Mouse (Mus musculus) liver, embryonic 16.5 days (tissue): ENCODE results near the gene Riox2. TPM values are rescaled to one million over a fixed set of nuclear protein-coding genes. Genes with fewer than 3 reads are reported as not detected.

Source experiments
- ATAC-seq: fragments of 200-750 bp; cut with Nextera tagmentation; 2 replicates; pipeline ENCODE4 v1.8.0; 2017; ENCODE audit warnings: low read depth, mild to moderate bottlenecking, moderate number of reproducible peaks, moderate library complexity
- H3K27ac ChIP-seq: fragments of 300-500 bp; sonication (generic); 2 replicates; pipeline ENCODE4 v1.5.1; 2014; ENCODE audit warnings: mild to moderate bottlenecking, low read length
- H3K27me3 ChIP-seq: fragments of 300-500 bp; sonication (generic); 2 replicates; pipeline ENCODE4 v1.6.1; 2014; ENCODE audit warnings: low read depth, low read length, mixed read lengths; ENCODE audit not compliant: control insufficient read depth, insufficient read depth
- H3K36me3 ChIP-seq: fragments of 300-500 bp; sonication (generic); 2 replicates; pipeline ENCODE4 v1.6.1; 2014; ENCODE audit warnings: mild to moderate bottlenecking; ENCODE audit not compliant: control insufficient read depth, insufficient read depth
- H3K4me1 ChIP-seq: fragments of 300-500 bp; sonication (generic); 2 replicates; pipeline ENCODE4 v1.6.1; 2014; ENCODE audit warnings: low read depth, low read length, mixed read lengths; ENCODE audit not compliant: control insufficient read depth
- H3K4me2 ChIP-seq: fragments of 300-500 bp; sonication (generic); 2 replicates; pipeline ENCODE4 v1.6.1; 2014; ENCODE audit warnings: low read depth, low read length, mixed read lengths
- H3K4me3 ChIP-seq: fragments of 300-500 bp; sonication (generic); 2 replicates; pipeline ENCODE4 v1.5.1; 2014; ENCODE audit warnings: low read depth, mild to moderate bottlenecking, low read length
- H3K9ac ChIP-seq: fragments of 300-500 bp; sonication (generic); 2 replicates; pipeline ENCODE4 v1.6.1; 2014; ENCODE audit warnings: low read depth, low read length
- H3K9me3 ChIP-seq: fragments of 300-500 bp; sonication (generic); replicated peaks from 2 replicates; pipeline ENCODE4 v1.6.1; 2016; ENCODE audit warnings: low read length; ENCODE audit not compliant: control insufficient read depth
- WGBS: fragments of 180-500 bp; shearing (Covaris S2); extraction: QIAGEN DNeasy Blood & Tissue Kit; methylation state at CpG from one replicate; pipeline ENCODE4 v1.1.7; 2014; ENCODE audit not compliant: insufficient replicate concordance; 5-methylcytosine and 5-hydroxymethylcytosine counted together
- polyA plus RNA-seq: library from polyadenylated mRNA; unstranded; fragments of >200 nt; fragmentation: Nextera tagmentation; extraction: Ambion mirVana; gene quantifications from 2 replicates; pipeline ENCODE4 v1.2.1, GENCODE M21; 2015

The Riox2 gene
- polyA plus RNA-seq, 1 experiment from 2014 or later = 10.5 TPM

GRCm38 (mm10) chr16:59463973-59464372 is 7.6 kb upstream of the Riox2 start:
- no peak overlapping the region for H3K4me3 ChIP-seq
- WGBS = 77% methylated on average over 6 of the region's 6 CpGs
- H3K27me3 ChIP-seq = no peaks in the 10 kb centered on the region
- no peaks in the 10 kb centered on the region for H3K36me3 ChIP-seq
- no peak overlapping the region for H3K9ac ChIP-seq
- no peak overlapping the region for H3K4me2 ChIP-seq
- ATAC-seq = no peak
- no peaks in the 10 kb centered on the region for H3K4me1 ChIP-seq
- no peaks in the 10 kb centered on the region for H3K9me3 ChIP-seq
- no peak overlapping the region for H3K27ac ChIP-seq

DNA sequence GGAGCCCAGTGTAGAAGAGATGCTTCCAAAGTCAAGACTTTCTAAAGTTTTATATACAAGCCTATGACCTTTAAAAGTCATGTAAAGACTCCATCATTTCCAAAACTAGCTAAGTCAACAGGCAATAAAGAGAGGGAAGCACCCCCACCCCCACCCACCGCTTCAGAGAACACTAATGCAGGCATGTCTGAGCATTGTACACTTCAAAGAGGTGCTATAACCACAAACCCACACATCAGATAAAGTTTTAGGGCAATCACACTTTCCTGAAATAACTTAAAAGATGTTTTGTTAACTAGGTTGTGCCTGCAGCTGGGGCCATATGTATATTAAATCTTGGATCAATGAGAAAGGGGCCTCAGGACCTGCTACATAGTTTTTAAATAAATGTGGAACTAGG is 1.7 kb upstream of the Riox2 start:
- no peaks in the 10 kb centered on the region for H3K9me3 ChIP-seq
- 65% methylated on average over 1 of the region's 1 CpGs for WGBS
- no peak for ATAC-seq

GRCm38 (mm10) chr16:59472546-59472945 is 971 bp downstream of the Riox2 start:
- H3K4me2 ChIP-seq = peak overlapping the region; percentile 82
- H3K4me1 ChIP-seq = peaks cover 5% of the 10 kb centered on the region
- no peaks in the 10 kb centered on the region for H3K36me3 ChIP-seq
- WGBS = 37% methylated on average over 6 of the region's 6 CpGs
- H3K9ac ChIP-seq = peak overlapping the region; percentile 68; the same call in 1 of the 2 replicates
- no peak overlapping the region for H3K27ac ChIP-seq
- H3K4me3 ChIP-seq = peak overlapping the region; percentile 85
- no peaks in the 10 kb centered on the region for H3K9me3 ChIP-seq
- ATAC-seq = no peak
- H3K27me3 ChIP-seq = no peaks in the 10 kb centered on the region

More for the DNA sequence above, 1.7 kb upstream of the Riox2 start:
- no peak overlapping the region for H3K27ac ChIP-seq
- H3K4me3 ChIP-seq = no peak overlapping the region
- H3K4me1 ChIP-seq = peaks cover 5% of the 10 kb centered on the region
- no peaks in the 10 kb centered on the region for H3K27me3 ChIP-seq
- H3K9ac ChIP-seq = no peak overlapping the region
- H3K4me2 ChIP-seq = no peak overlapping the region
- no peaks in the 10 kb centered on the region for H3K36me3 ChIP-seq

DNA sequence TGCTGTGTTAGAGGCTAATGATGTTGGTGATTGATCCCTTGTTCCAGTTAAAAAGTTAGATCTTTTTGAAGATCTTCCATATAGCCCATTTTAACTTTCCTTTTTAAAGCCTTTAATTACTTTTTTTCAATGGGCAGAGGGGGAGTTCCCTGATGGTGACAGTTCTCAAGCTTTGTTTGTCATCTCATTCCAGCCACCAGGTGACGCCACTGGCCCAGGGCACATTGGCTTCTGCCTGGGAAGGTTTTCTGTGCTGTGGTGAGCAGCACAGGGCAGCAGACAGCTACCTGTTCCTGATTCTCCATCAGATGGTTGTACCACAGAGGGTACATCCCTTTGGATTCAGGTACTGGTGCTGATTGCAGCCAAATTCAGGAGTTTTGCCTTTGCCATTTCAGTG is 3.2 kb downstream of the Riox2 start:
- Histone ChIP-seq H3K4me3 (no peak overlapping the region), H3K36me3 (peaks cover 3% of the 10 kb centered on the region), H3K9me3 (no peaks in the 10 kb centered on the region), H3K27ac (no peak overlapping the region), H3K4me1 (peaks cover 5% of the 10 kb centered on the region), H3K27me3 (no peaks in the 10 kb centered on the region), H3K9ac (no peak overlapping the region), H3K4me2 (no peak overlapping the region)
- no peak for ATAC-seq
- 44% methylated on average over 1 of the region's 1 CpGs for WGBS

DNA sequence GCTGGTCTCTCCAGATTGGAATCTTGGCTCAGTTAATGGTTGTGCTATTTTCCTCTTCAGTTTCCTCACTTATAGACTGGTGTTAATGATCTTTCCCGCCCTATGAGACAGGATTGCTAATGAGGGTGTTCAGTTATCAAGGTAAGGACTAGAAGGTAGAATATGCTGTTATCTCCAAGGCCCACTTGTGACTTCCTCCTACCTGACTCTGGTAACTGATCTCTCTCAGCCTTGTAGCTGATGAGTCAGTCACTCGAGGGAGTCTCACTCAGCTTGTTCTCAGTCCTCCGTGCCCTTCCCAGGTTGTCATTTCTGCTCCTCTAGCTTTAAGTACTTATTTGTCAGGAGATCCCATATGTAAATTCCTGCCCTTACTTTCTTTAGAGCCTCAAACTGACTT is 6.4 kb downstream of the Riox2 start:
- peaks cover 4% of the 10 kb centered on the region for H3K36me3 ChIP-seq
- H3K27ac ChIP-seq = no peak overlapping the region
- H3K4me2 ChIP-seq = no peak overlapping the region
- H3K4me3 ChIP-seq = no peak overlapping the region
- no peak for ATAC-seq
- H3K27me3 ChIP-seq = no peaks in the 10 kb centered on the region
- H3K9ac ChIP-seq = no peak overlapping the region
- no peaks in the 10 kb centered on the region; the same call in 1 of the 2 replicates for H3K4me1 ChIP-seq
- H3K9me3 ChIP-seq = no peaks in the 10 kb centered on the region
- WGBS = 42% methylated on average over 3 of the region's 3 CpGs

DNA sequence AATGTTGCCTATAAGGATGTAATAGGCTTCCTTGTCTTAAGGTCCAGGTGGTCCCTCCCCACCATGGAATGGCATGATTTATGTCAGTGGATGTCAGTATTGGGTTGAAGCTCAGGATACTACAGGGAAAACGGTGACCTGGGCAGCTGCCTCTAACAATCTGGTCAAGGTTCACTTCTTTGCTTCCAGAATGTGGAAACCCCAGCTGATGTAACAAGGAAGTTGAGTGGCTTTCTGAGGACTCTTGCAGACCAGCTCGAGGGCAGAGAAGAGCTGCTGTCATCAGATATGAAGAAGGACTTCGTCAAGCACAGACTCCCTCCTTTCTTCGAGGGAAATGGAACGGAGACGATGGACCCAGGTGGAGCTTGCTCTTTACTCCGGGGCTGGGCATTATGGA is 15.7 kb downstream of the Riox2 start:
- no peak overlapping the region for H3K27ac ChIP-seq
- H3K9me3 ChIP-seq = no peaks in the 10 kb centered on the region
- WGBS = 60% methylated on average over 7 of the region's 7 CpGs
- no peak for ATAC-seq
- H3K36me3 ChIP-seq = peaks cover 24% of the 10 kb centered on the region
- H3K4me3 ChIP-seq = no peak overlapping the region
- no peaks in the 10 kb centered on the region for H3K4me1 ChIP-seq
- H3K27me3 ChIP-seq = no peaks in the 10 kb centered on the region
- no peak overlapping the region for H3K4me2 ChIP-seq
- no peak overlapping the region for H3K9ac ChIP-seq

- Histone ChIP-seq H3K27me3 (no peaks in the 10 kb centered on the region), H3K4me1 (no peaks in the 10 kb centered on the region), H3K9me3 (no peaks in the 10 kb centered on the region), H3K9ac (no peak overlapping the region), H3K27ac (no peak overlapping the region), H3K36me3 (peaks cover 22% of the 10 kb centered on the region), H3K4me3 (no peak overlapping the region), H3K4me2 (no peak overlapping the region)
- whole genome bisulfite sequencing = 50% methylated on average over 9 of the region's 9 CpGs
- peak; percentile 37 for ATAC-seq
Observed at GRCm38 (mm10) chr16:59487975-59488548, 16.5 kb downstream of the Riox2 start.

- no peak overlapping the region for H3K4me3 ChIP-seq
- no peak overlapping the region for H3K9ac ChIP-seq
- no peaks in the 10 kb centered on the region for H3K27me3 ChIP-seq
- H3K4me1 ChIP-seq = no peaks in the 10 kb centered on the region
- H3K9me3 ChIP-seq = no peaks in the 10 kb centered on the region
- 86% methylated on average over 14 of the region's 14 CpGs for WGBS
- no peak overlapping the region for H3K4me2 ChIP-seq
- H3K36me3 ChIP-seq = peaks cover 14% of the 10 kb centered on the region
- no peak for ATAC-seq
- H3K27ac ChIP-seq = no peak overlapping the region
Observed at GRCm38 (mm10) chr16:59493199-59493598, 21.6 kb downstream of the Riox2 start.

DNA sequence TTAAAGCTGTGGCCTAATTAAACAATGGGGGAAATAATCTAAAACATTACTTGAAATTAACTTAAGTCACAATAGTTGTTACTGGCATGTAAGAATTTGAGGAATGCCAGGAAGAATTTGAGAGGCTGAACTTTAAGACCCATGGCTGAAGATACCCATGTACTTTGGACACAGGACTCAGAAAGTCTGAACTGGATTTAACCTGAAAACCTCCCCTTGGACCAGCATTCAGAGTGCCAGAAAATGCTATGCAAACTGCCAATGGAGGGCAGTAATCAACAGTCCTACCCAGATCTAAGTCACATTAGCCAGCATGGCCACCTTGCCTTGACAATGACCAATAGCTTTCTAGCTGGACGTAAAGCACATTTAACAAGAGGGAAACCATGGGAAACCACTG is 26.4 kb downstream of the Riox2 start:
- no peak overlapping the region for H3K4me3 ChIP-seq
- H3K27ac ChIP-seq = no peak overlapping the region
- ATAC-seq = no peak
- 54% methylated on average over 1 of the region's 1 CpGs for WGBS
- H3K9me3 ChIP-seq = no peaks in the 10 kb centered on the region
- H3K4me1 ChIP-seq = no peaks in the 10 kb centered on the region
- H3K27me3 ChIP-seq = no peaks in the 10 kb centered on the region
- H3K9ac ChIP-seq = no peak overlapping the region
- no peak overlapping the region for H3K4me2 ChIP-seq
- no peaks in the 10 kb centered on the region for H3K36me3 ChIP-seq
